Mouse (Mus musculus): ENCODE data around the gene Rbms1. TPM values are rescaled to one million over a fixed set of nuclear protein-coding genes. Genes with fewer than 3 reads are reported as not detected.

Rbms1 gene
- total RNA-seq, 4 experiments from 2014 or later, result 10.2 to 19.1 (median 16.0) TPM

DNA sequence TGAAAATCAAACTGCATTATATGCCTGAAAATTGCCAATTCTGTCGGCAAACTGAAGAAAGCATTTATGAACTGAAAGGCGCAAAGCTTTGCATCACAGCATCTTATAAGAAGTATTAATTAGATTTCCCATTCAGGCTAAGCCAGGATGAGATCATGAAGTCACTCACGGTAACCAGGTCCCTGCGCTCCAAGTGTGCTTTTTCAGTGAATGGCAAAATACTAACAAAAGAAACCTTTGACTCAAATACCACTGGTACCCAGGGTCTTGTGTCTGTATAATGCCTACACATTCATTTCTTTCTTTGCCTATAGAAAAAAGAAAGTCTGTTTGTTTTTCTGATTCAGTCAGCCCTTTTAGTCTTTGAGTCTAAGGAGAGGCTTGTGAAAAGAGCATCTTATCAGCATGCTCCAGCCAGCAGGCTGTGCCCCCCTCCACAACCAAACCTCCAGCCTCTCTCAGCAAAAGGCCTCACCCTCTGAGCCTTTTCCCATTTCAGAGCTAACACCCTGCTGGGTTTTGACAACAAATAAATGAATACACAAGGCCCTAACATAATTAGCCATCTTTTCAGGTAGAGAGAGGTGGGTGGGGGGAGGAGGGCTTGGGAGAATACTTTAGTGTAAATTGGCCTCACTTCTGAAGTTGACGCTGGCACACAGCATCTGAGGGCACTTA lies 83.7 kb downstream of the Rbms1 start:
- DNase-seq (ENCODE audit: low spot score in 2 of 2), result no peak

DNA sequence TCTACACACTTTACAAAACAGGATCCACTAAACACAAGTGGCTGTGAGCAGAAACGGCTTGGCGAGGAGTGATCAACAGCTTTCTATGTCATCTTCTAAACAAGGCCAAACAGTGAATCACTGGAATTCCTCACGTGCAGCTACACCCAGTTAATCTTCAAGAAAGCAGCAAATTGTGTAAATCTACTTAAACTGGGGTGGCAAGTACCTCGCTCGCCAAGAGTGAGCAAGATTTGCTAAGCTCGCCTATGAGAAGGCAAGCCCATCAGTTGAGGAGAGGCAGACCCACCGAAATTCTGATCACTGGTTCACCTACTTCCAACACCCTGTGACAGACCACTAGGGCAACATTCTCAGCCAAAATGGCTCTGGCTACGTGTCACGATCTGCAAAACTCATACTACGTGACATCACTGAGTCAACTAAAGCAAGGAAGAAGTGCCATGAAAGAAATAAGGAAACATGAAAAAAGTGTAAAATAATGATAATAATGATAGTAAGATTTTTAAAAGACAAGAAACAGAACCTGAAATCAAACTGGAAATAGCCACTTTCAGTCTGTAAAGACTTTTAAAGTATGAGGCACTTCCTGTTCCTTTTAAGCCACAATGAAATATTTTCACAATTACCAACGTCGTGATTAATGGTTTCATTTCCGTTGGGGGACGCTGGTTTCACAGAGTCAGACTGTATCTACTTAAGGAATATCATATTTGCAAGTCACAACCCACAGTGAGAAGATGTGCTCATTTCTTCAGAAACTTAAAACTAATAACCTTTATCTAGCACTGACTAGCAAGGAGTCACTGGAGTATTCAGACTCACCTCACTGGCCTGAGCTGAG lies 85.2 kb downstream of the Rbms1 start:
- no peak for DNase-seq (ENCODE audit: low spot score in 2 of 2)

DNA sequence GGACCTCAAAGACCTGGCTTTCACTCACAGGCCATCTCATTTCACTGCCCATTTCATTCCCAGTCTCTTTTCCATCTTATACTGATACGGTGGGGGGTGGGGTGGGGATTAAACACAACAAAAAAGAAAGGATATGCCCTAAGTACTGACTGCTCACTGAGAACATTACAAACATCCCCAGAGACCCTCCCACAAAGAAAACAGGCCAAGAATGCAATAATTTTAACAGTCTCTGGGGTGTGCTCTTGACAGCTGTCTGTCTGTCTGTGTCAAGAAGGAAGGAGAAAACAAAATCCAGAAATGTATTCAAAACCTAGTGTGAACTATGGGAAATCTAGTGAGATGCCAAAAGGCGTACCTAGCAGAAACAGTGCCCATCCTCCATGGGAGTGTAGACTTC lies 86.1 kb downstream of the Rbms1 start:
- DNase-seq (ENCODE audit: low spot score in 2 of 2), result no peak

DNA sequence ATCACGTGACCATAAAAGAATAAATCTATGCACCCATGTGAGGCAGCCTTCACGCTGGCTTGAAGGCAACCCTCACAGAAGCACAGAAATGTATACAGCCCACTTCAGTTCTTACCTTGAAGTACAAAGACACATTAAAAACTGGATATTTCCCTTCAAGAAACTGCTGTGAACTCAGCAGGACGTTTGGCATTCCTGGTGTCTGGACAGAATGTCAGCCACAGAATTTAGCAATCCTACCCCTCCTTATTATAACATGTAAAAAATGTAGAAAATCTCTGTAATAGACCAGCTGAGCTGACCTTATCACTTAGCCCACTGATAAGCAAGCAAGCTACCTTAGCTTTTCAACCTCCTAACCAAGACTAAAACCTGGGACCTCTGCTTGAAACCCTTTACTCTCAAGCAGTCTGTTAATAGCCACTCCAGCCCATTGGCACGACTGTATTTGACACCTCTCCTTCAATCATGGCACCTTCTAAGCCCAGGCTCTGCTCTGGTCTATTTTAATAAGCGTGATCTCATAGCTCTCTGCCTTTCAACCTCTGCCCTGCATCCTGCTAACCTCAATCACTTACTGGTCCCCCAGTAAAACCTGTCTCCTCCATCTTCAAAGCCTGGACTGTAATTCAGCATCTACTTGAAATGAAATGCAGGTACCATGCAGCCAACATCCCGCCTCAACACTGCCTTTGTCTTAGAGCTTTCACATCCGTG lies 90.7 kb downstream of the Rbms1 start:
- DNase-seq (ENCODE audit: low spot score in 2 of 2), result no peak

DNA sequence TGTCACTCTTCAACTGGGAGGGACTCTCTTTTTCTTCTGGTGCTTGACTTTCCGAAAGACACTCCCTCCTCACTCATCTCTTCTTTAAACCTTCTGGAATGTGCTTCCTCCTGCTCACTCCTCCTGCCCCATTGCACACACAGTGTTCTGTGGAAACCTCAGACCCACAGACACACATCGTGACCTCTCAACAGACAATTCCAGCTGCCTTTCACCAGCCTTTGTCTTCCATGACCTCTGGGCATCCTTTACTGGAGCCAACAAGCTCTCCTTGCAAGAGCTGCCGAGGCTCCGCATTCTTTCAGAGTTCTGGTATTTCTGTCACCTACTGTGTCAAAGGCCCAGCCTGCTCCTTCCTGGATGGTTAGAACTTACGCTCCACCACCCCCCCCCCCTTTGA lies 92.0 kb downstream of the Rbms1 start:
- no peak for DNase-seq (ENCODE audit: low spot score in 2 of 2)

DNA sequence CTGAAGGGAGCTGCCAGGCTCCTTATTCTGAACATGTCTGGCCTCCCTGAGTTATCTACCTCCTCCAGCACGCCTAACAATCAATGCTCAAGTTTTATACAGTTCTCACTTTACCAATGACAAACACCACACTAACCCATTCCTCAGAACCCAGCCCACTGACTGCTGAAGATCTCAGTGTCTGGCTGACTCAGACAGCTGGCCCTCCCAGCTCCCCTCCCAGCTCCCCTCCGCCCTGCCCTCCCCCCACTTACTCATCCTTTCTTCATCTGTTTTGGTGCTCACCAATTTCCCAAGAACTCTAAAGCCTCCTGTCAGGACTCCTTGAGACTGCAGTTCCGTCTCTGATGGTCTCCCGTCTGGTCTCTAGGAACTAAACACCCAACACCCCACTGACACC lies 92.5 kb downstream of the Rbms1 start:
- DNase-seq (ENCODE audit: low spot score in 2 of 2), result no peak

DNA sequence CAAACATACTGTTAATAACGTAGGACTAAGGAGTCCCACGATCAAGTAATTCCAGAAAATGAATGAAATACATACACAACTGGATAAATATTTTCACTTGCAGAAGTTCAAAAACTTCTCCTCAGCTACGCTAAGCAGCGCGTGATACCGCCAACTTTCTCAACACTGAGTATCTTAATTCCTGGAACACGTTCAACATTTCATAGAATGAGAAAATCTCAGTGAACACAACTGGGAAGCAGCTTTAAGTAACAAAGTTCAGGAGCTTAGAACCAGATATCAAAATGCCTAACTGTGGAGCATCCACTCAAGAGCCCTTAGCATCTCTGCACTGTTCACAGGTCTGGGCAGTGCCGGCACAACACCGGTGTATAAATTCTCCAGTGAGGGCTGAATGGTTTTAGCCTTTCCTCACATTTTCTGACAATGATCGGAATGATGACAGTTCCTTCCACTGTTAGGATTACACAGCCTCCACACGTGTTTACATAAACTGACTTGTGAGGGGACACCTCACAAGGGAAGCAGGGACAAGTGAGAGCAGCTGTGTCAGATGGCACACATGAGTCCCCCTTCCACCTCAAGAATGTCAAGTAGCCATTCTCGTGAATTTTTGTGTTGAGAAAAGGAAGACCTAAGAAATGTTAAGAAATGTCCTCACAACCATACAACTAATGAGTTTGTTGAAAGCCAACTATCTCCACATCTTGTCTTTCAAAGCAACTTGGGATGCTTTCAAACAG lies 93.8 kb downstream of the Rbms1 start:
- DNase-seq (ENCODE audit: low spot score in 2 of 2), result no peak

DNA sequence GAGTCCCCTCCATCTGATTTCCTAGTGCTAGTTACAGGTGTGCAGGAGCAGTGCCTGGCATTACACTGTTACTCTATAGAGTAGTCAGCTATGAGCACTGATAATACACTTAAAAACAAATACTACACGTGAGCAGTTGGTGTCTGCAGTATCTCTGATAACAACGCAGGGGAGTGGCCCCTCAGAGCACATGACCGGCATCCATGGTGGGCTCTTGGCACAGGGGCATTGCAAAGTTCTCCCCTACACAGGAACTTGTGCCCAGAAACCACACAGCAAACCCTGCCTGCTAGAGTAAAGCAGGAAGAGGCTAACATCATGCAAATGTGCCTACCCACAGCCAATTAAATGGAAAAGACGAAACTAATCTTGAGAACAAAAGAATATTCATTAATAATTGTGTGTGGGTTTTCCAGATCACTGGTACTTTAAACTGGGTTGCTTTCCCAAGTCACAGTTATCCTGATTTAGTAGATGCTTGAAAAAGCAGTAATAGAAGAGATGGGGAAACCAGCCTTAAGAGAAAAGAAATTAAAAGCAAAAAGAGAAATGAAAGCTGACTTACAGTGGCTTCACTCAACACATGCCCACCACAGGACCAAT lies 94.8 kb downstream of the Rbms1 start:
- DNase-seq (ENCODE audit: low spot score in 2 of 2), result no peak

DNA sequence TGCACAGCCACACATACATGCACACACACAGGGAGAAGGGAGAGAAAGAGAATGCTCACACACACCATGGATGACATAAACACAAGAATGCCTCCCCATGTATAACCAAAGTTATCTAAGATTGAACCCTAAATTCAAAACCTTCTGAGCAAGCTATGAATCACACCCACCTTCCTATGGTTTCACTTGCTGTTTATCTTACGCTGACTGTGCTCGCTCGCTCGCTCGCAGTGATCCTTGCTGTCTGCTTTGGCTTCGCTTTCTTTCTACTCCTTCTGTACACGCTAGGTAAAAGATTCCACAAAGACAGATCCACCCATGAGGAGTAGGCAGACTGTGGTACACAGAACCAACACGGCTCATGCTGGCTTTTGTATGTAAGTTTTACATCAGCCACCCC lies 95.7 kb downstream of the Rbms1 start:
- DNase-seq (ENCODE audit: low spot score in 2 of 2), result no peak

DNA sequence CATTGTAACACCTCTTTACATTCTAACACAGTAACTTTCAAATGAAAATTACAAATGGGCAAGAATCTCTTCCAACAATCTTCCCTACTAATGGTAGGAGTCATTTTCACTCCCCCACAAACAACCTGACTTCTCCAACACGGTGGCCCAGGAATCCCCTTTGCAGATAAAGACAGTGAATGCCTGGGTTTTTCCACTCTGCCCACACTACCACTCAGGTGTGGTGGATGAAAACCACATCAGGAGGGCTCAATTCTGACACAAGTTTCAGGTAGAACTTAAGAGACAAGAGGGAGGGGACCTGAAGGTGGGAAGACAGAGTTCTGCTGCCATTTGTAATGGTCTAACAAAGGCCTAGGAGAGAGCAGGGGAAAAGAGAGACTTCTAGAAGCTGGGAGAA lies 97.1 kb downstream of the Rbms1 start:
- DNase-seq (ENCODE audit: low spot score in 2 of 2), result no peak

DNA sequence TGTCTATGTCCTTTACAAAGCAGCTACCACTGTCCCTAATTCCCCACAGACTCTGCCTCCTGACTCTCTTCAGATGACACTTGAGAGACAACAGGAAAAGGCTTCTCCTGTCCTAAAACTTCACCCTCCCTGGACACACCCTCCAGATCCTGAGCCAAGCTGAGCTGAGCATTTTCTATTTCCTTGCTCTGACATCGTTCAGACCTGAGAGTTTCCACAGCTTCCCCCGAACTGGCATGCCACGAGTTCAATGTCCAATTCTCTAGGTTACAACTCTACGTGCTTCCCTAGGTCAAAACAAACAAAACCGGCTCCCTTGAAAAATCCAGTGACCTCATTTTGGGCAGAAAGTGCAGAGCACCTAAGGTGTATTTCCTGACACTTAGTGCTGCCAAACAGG lies 98.0 kb downstream of the Rbms1 start:
- DNase-seq (ENCODE audit: low spot score in 2 of 2), result no peak

DNA sequence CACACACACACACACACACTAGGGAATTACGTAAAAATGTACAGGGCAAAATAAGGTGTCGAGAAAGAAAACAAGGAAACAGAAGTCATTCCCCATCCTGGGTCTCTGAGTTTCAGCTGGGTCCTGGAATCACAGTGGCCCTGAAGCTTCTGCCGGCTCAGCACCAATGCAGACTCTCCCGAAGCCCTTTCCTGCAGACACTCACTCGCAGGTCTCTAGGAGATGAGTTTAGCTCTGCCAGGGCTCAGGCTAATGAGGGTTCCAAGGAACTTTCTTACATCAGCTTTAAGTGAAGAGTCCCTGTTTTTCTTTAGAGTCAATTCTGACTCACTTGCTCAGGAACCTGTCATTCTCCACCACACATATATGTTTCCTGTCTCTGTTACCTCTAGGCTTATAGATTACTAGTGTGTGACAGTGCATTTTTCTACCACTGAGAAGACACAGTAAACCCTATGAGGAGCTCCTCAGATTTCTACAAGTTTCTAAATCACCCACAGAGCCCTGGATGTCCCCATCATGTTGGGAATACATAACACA lies 98.7 kb downstream of the Rbms1 start:
- no peak for DNase-seq (ENCODE audit: low spot score in 2 of 2)

DNA sequence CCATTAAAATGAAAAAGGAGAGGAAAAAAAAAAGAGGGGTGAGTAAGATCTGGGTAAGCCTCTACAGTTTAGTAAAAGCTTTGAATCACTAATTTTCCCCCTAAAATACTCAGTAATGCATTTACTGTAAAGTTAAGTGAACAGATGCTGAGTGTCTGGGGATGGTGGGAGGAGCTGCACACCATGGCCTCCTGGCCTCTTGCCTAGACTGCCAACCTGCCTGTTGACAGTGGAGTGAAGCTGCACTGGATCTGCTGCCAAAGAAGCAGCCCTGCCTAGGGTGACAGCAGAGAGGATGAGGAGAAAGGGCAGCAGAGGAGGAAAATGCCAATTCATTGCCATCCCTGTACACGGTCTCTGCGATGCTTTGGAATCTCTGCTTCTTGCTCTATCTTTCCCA lies 99.2 kb downstream of the Rbms1 start:
- DNase-seq (ENCODE audit: low spot score in 2 of 2), result no peak

DNA sequence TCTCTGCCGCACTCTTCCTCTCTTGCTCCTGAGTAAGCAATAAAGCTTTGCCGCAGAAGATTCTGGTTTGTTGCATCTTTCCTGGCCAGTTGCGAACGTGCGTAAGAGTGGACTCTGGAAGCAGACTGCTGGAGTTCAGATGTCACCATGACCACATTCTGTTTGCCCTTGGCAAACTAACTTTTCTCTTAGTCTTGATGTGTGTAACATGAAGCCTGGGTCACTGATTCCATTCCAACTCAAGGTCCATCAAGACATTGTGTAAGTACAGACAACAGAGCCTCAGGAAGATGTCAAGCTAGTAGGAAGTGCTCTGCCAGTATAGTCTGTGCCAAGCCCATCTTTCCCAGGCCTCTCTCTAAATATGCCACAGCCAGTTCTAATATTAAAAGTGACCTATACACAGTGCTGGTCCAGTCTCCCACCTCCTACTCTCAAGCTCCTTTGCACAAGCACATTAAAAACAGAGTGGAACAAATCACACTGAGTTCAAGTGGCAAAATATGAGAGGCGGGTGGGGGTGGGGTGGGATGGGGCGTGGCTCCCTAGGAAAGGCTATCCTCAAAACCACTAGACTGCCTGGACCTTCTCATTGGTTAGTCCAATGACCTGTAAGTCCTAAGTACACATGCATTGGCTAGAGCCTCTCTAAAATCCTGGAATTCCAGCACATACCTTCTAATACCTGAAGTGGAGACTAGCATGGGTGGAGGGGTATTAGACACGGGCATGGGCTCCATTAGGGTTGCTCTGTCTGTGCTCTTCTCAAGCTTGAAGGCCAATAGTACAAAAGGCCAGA lies 99.9 kb downstream of the Rbms1 start:
- no peak for DNase-seq (ENCODE audit: low spot score in 2 of 2)

DNA sequence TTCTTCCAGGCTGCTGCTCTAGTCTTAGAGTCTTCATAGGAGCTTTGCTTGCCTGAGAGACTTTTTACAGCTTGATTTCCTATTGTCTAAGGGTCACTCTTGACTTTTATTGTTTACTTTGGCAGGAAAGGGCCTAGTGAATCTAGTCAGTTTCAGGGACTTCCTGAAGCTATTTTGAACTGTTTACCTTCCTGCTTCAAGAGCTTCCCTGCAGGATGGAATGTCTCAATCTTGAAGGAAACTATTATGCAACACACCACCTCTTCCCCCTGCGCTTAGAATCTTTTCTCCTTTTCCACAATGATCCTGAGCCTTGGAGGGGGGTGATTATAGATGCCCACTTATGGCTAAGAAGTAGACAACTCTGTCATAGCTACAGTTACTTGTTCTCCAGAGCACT lies 104.9 kb downstream of the Rbms1 start:
- no peak for DNase-seq (ENCODE audit: low spot score in 2 of 2)

DNA sequence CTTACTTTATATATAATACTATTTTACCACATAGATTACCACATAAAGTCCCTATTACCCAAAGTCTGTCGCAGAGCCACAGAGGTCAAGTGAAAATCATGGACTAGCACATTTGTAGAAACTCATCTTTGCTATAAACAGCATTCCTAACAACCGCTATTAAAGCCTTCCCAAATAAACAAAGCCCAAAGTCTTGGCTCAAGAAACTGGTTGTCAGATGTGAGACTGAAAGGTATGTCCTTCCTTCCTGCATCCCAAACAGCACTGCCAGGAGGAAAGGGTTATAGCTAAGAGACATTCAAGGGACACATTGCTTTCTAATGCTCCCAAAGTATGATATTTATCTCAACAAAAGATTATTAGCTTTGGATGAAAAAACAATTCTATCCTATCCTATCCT lies 106.9 kb downstream of the Rbms1 start:
- no peak for DNase-seq (ENCODE audit: low spot score in 2 of 2)

DNA sequence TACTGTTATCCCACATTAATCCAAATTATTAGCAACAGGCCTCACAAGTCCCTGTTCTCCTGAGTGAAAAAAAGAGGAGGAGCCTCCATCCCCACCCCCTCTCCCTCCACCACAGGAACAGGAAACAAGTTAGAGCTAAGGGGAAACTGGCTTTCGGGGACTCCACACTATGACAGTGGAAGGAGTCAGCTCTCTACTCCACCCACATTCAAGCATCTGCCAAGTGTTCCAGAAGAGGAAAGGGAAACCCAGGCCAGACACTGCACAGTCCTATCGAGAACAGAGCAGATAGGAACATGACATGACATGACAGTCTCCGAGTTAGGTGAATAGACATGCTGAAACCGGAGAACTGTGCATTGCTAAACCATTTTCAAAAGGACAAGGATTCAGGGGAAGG lies 108.0 kb downstream of the Rbms1 start:
- DNase-seq (ENCODE audit: low spot score in 2 of 2), result peak; percentile 23 to 40

DNA sequence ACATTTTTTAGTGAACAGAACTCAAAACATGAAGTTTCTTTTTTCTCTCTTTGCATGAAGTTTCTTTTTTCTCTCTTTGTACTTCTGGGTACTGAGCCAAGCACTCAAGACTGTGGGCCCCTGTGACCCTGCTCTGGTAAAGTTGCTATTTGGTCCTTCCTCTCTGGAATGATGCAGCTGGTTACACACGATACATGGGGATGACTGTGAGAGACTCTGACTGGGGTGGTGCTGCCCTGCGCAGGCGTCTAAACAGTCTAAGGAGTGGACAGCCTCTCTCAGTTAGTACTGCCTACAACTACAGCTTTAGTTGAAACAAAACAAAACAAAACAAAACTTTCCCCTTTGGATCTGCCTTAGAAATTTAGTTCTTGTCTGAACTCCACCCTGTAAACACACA lies 111.1 kb downstream of the Rbms1 start:
- no peak for DNase-seq (ENCODE audit: low spot score in 2 of 2)

DNA sequence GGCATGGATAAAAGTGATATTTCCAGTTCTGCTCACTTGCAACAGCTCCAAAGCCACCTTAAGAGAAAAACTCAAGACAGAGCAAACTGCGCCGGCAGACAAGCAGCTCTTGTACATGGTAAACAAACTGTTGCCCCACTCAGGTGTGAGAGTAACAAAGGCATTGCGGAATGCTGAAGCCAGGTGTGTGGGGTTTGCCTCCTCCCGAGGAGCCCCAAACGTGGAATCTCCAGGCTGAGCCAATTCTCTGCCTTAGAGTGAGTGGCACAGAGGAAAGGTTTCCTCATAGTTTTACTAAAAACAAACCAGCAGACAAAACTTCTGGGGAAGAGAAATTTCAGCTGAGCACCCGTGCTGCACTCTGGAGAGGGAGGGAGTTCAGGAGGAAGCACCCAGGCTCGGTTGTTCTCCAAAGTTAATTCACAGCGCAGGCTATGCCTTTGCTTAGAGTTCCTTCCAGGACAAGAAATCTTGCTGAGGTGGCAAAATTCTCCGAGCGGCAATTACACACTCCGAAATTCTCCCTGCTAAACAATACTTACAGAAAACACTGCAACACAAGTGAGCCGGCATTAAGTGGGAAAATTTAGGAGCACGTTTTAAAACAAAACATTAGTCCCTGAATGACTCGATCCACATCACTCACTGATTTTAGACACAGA lies 111.8 kb downstream of the Rbms1 start:
- DNase-seq (ENCODE audit: low spot score in 2 of 2), result no peak

DNA sequence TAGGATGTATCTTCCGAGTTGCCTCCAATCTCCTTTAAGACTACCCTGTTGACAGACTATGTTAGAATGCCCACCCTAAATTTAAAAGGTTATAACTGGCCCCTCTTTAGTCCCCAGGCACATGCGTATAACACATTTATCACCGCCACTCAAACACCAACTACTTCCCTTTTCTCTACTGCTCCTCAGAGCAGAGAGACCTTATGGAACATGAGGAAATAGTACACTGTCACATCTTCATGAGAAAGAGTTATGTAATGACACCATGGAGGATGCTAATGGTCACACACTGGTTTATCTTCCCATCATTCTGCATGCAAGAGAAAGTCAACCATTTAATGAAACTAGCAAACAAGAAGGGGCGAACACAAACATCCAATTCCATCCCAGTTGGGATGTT lies 114.5 kb downstream of the Rbms1 start:
- DNase-seq (ENCODE audit: low spot score in 2 of 2), result no peak
